Mouse (Mus musculus): ENCODE measurements at regions not wholly inside any gene's neighbourhood (a gene's known extent, or its start where the extent isn't known, plus 50 kb on each side); places are given as distances from the start of the nearest gene placed in this dataset.

DNA sequence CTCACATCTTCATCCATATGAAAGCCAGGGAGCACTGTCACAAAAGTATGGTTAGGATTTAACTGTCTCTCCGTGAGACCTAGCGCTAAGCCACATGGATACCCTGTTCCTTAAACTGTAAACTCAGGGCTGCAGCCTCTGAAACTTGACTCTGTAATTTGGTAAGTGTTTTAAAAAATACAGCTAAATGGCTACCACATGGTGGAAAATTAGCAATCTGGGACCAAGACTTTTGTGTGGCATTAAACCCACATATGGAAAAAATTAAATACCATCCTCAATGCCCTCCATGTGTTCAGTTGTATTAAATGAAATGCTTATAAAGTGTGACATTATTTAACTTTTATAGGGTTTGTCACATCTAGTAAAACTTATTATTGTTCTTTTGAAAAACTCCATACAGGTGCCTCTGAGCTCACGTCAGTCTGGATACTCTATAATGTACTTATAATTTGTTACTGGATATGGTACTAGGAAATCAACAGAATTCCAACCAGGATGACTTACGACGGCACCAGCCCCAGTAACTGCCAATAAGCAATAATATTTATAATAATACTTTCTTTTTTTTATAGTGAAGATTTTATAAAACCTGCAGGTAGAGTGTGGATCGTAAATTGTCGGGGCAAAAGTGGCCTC, 131.0 kb upstream of the Frg1 start:
- no peak for ATAC-seq
- no peak overlapping the region for H3K9ac ChIP-seq (ENCODE audit: low read depth, low read length)
- H3K36me3 ChIP-seq (ENCODE audit: control insufficient read depth, insufficient read depth, low read length), result no peaks in the 10 kb centered on the region
- H3K4me2 ChIP-seq (ENCODE audit: low read length), result no peak overlapping the region
- peaks cover 4% of the 10 kb centered on the region; the same call in 1 of the 2 replicates for H3K4me1 ChIP-seq (ENCODE audit: control insufficient read depth, insufficient read depth, low read depth, low read length)
- no peak overlapping the region for H3K27ac ChIP-seq (ENCODE audit: low read depth, low read length)
- H3K27me3 ChIP-seq (replicated peaks; ENCODE audit: control insufficient read depth, insufficient read depth, low read length), result no peaks in the 10 kb centered on the region
- 89% methylated on average over 7 of the region's 7 CpGs for WGBS
- no peaks in the 10 kb centered on the region for H3K9me3 ChIP-seq (ENCODE audit: control insufficient read depth, low read length)
- no peak overlapping the region for H3K4me3 ChIP-seq (ENCODE audit: low read length)

DNA sequence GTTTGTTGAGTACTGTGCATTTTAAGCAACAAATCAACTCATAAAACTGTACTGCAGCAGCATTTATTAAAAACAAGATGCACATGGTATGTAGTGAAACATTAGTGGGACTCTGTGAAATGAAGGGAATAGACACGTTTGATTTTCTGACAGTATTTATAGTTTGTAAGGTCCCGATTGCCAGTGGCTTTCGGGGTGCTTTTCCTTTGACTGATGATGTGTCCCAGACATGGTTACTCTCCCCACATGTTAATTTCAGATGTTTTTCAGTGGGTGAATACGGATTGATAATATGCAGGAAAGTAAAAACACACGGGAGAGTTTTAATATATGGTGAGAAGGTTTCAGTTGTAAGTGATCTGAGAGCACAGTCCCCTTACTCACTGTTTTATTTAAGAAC, 115.3 kb upstream of the Frg1 start:
- Histone ChIP-seq H3K4me1 (ENCODE audit: control insufficient read depth, insufficient read depth, low read depth, low read length) (no peaks in the 10 kb centered on the region), H3K4me2 (ENCODE audit: low read length) (no peak overlapping the region), H3K27me3 (replicated peaks; ENCODE audit: control insufficient read depth, insufficient read depth, low read length) (no peaks in the 10 kb centered on the region), H3K9me3 (ENCODE audit: control insufficient read depth, low read length) (no peaks in the 10 kb centered on the region), H3K36me3 (ENCODE audit: control insufficient read depth, insufficient read depth, low read length) (no peaks in the 10 kb centered on the region), H3K9ac (ENCODE audit: low read depth, low read length) (no peak overlapping the region), H3K4me3 (ENCODE audit: low read length) (no peak overlapping the region), H3K27ac (ENCODE audit: low read depth, low read length) (no peak overlapping the region)
- no peak for ATAC-seq
- WGBS, result 84% methylated on average over 5 of the region's 5 CpGs

GRCm38 (mm10) chr8:41529581-41529980, 112.7 kb upstream of the Frg1 start:
- H3K27ac ChIP-seq (ENCODE audit: low read depth, low read length), result no peak overlapping the region
- no peak overlapping the region for H3K9ac ChIP-seq (ENCODE audit: low read depth, low read length)
- no peak overlapping the region for H3K4me3 ChIP-seq (ENCODE audit: low read length)
- WGBS, result 81% methylated on average over 8 of the region's 8 CpGs
- H3K4me1 ChIP-seq (ENCODE audit: control insufficient read depth, insufficient read depth, low read depth, low read length), result no peaks in the 10 kb centered on the region
- no peak for ATAC-seq
- no peaks in the 10 kb centered on the region for H3K36me3 ChIP-seq (ENCODE audit: control insufficient read depth, insufficient read depth, low read length)
- no peaks in the 10 kb centered on the region for H3K9me3 ChIP-seq (ENCODE audit: control insufficient read depth, low read length)
- no peak overlapping the region for H3K4me2 ChIP-seq (ENCODE audit: low read length)
- no peaks in the 10 kb centered on the region for H3K27me3 ChIP-seq (replicated peaks; ENCODE audit: control insufficient read depth, insufficient read depth, low read length)

DNA sequence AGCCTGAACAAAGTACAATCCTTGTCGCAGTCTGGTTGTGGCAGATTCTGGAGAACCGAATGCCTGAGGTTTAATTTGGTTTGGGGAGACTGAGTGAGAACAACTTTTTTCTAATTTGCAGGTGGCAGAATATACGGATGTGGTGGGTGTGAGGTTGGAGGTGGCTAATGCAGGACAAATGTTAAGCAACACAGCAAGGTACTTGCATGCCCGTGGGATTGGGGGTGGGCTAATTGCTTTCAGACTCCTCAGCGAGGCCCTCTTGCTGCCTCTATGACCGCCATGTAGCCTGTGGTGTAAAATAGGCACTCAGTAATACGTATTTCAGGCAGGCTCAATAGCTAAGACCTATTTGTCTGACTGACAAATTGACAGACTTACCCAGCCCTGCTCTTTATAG, 109.4 kb upstream of the Frg1 start:
- no peak overlapping the region for H3K4me3 ChIP-seq (ENCODE audit: low read length)

DNA sequence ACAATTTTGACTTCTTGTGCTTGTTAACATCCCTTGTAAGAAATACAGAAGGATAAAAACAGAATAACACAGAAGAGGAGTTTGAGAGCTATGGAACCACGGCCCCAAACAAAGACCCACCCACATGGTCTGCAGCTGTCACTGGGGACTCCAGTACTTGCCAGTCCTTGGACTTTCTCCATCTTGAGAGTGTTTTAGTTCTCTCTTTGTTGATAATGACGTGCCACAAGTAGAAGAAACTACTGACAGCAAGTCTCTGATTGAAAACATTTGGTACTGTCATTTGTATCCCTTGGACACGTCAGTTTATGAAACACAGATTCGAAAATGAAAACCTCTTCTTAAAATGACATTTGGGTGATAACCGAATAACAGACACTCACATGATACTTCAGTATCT, 68.3 kb upstream of the Frg1 start:
- no peaks in the 10 kb centered on the region for H3K4me1 ChIP-seq (ENCODE audit: control insufficient read depth, insufficient read depth, low read depth, low read length)
- no peak overlapping the region for H3K4me3 ChIP-seq (ENCODE audit: low read length)
- no peaks in the 10 kb centered on the region for H3K36me3 ChIP-seq (ENCODE audit: control insufficient read depth, insufficient read depth, low read length)
- 84% methylated on average over 5 of the region's 5 CpGs for WGBS
- no peaks in the 10 kb centered on the region for H3K27me3 ChIP-seq (replicated peaks; ENCODE audit: control insufficient read depth, insufficient read depth, low read length)
- no peaks in the 10 kb centered on the region for H3K9me3 ChIP-seq (ENCODE audit: control insufficient read depth, low read length)
- no peak overlapping the region for H3K4me2 ChIP-seq (ENCODE audit: low read length)
- no peak overlapping the region for H3K9ac ChIP-seq (ENCODE audit: low read depth, low read length)
- H3K27ac ChIP-seq (ENCODE audit: low read depth, low read length), result no peak overlapping the region
- ATAC-seq, result no peak

More for the DNA sequence above, 109.4 kb upstream of the Frg1 start:
- Histone ChIP-seq H3K4me2 (ENCODE audit: low read length) (no peak overlapping the region), H3K4me1 (ENCODE audit: control insufficient read depth, insufficient read depth, low read depth, low read length) (no peaks in the 10 kb centered on the region), H3K27me3 (replicated peaks; ENCODE audit: control insufficient read depth, insufficient read depth, low read length) (no peaks in the 10 kb centered on the region), H3K27ac (ENCODE audit: low read depth, low read length) (no peak overlapping the region), H3K9ac (ENCODE audit: low read depth, low read length) (no peak overlapping the region), H3K9me3 (ENCODE audit: control insufficient read depth, low read length) (no peaks in the 10 kb centered on the region), H3K36me3 (ENCODE audit: control insufficient read depth, insufficient read depth, low read length) (no peaks in the 10 kb centered on the region)
- no peak for ATAC-seq
- WGBS, result 68% methylated on average over 7 of the region's 7 CpGs

DNA sequence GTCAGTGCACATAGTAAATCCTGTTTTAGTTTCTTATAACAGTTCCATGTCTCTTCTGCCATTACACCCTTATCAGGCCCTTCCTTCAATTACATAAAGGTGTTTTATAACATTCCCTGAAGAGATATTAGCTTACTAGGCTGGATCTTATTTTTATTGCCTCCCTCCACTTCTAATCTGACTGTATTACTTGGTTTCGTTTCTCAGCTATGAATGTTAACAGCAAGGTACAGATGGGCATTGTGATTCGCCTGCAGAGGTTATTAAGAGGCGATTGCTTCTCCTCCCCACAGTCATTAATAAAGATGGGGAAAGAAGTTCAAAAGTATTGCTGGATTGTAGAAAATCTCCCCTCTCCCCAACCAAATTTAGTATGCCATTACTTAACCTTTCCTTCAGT, 66.4 kb upstream of the Frg1 start:
- H3K36me3 ChIP-seq (ENCODE audit: control insufficient read depth, insufficient read depth, low read length), result no peaks in the 10 kb centered on the region
- 73% methylated on average over 3 of the region's 3 CpGs for WGBS
- H3K27ac ChIP-seq (ENCODE audit: low read depth, low read length), result no peak overlapping the region
- H3K4me3 ChIP-seq (ENCODE audit: low read length), result no peak overlapping the region
- no peak for ATAC-seq
- H3K27me3 ChIP-seq (replicated peaks; ENCODE audit: control insufficient read depth, insufficient read depth, low read length), result no peaks in the 10 kb centered on the region
- no peaks in the 10 kb centered on the region for H3K4me1 ChIP-seq (ENCODE audit: control insufficient read depth, insufficient read depth, low read depth, low read length)
- no peaks in the 10 kb centered on the region for H3K9me3 ChIP-seq (ENCODE audit: control insufficient read depth, low read length)
- no peak overlapping the region for H3K4me2 ChIP-seq (ENCODE audit: low read length)
- no peak overlapping the region for H3K9ac ChIP-seq (ENCODE audit: low read depth, low read length)

DNA sequence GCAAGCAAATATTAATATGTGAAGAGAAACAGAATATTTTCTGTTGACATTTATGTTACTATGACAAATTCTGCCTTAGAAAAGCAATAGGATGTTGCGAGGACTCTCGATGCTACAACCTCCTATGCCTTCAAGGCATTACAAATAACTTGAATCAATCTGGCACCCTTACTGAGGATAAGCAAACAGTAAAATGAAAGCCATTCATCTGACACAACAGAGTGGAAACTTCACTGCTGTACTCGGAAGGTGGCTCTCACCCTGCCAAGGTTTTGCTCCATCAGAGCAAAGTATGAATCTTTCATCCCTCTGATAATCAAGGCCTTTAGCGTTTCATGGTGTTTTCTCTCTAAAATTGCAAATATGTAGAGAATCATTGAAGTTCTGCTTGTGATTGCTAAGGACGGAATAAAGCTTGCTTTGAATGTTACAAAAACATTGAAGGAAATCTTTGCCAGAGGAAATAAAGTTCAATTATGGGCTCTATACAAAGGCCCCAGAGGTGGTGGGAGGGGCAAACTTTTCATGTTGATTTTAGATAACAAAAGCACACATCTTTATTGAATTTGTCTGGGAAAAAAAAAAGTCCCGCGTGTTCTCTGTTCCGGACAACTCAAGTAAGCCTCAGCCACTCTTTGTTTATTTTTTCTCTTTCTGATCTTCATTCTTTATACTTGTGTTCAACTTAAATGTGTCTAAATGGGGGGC, 56.3 kb upstream of the Frg1 start:
- Histone ChIP-seq H3K9ac (ENCODE audit: low read depth, low read length) (no peak overlapping the region), H3K9me3 (ENCODE audit: control insufficient read depth, low read length) (no peaks in the 10 kb centered on the region), H3K4me1 (ENCODE audit: control insufficient read depth, insufficient read depth, low read depth, low read length) (no peaks in the 10 kb centered on the region), H3K36me3 (ENCODE audit: control insufficient read depth, insufficient read depth, low read length) (no peaks in the 10 kb centered on the region), H3K27ac (ENCODE audit: low read depth, low read length) (no peak overlapping the region), H3K4me2 (ENCODE audit: low read length) (no peak overlapping the region), H3K27me3 (replicated peaks; ENCODE audit: control insufficient read depth, insufficient read depth, low read length) (no peaks in the 10 kb centered on the region), H3K4me3 (ENCODE audit: low read length) (no peak overlapping the region)
- WGBS, result 66% methylated on average over 8 of the region's 8 CpGs
- ATAC-seq, result no peak

DNA sequence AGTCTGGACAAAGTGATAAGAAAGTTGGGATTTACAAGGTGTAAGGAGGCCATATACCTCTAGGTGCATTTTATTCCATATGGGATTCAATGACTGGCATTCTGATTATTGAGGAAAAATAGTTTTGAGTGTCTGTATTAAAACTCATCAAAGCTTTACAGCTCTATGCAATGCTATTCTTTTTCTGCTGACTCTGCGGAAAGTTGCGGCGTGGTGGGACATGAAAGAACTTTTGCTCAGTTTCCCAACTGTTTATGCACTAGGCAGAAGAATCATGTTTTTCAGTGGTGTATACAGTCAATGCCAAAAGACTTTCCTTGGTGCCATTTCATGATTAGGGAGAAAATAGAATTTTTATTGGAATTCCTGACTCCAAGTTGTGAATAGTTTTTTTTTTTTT, 55.4 kb upstream of the Frg1 start:
- Histone ChIP-seq H3K4me2 (ENCODE audit: low read length) (no peak overlapping the region), H3K9ac (ENCODE audit: low read depth, low read length) (no peak overlapping the region)
- ATAC-seq, result no peak

More for the DNA sequence above, 55.4 kb upstream of the Frg1 start:
- H3K27ac ChIP-seq (ENCODE audit: low read depth, low read length), result no peak overlapping the region
- no peaks in the 10 kb centered on the region for H3K9me3 ChIP-seq (ENCODE audit: control insufficient read depth, low read length)
- H3K36me3 ChIP-seq (ENCODE audit: control insufficient read depth, insufficient read depth, low read length), result no peaks in the 10 kb centered on the region
- 98% methylated on average over 3 of the region's 3 CpGs for WGBS
- H3K4me3 ChIP-seq (ENCODE audit: low read length), result no peak overlapping the region
- no peaks in the 10 kb centered on the region for H3K27me3 ChIP-seq (replicated peaks; ENCODE audit: control insufficient read depth, insufficient read depth, low read length)
- H3K4me1 ChIP-seq (ENCODE audit: control insufficient read depth, insufficient read depth, low read depth, low read length), result no peaks in the 10 kb centered on the region
